Mouse (Mus musculus): ENCODE results near the gene Vmn2r34.
"Not testable (repeated sequence)": the region's sequence is repeated elsewhere in the genome, so short reads cannot be mapped to it uniquely, and the experiment has no call there.

Vmn2r34 gene

GRCm38 (mm10) chr7:7689413-7689812, at the start of gene Vmn2r34:
Vmn2r34 (minus strand) TSS chr7:7689513.
- DNase-seq, result not testable (repeated sequence)

GRCm38 (mm10) chr7:7674032-7674431, 15.3 kb downstream of the Vmn2r34 start:
- not testable (repeated sequence) for DNase-seq

All from thymus, adult 18-20 months (tissue).